Mouse (Mus musculus) brain, embryonic 14.5 days (tissue): ENCODE data around the gene Slc5a2. TPM values are rescaled to one million over a fixed set of nuclear protein-coding genes. Genes with fewer than 3 reads are reported as not detected.

Experiments used
- DNase-seq: peaks from one replicate; pipeline ENCODE4 v3.0.0-alpha.2; 2011; ENCODE audit warnings: low read depth
- CTCF ChIP-seq: fragments of 200-500 bp; IDR thresholded peaks from 2 replicates; pipeline ENCODE4 v1.5.1; 2012; ENCODE audit warnings: inconsistent platforms, mild to moderate bottlenecking, moderate library complexity, borderline replicate concordance; ENCODE audit not compliant: insufficient read depth, insufficient read length; ENCODE audit errors: extremely low read depth
- POLR2A ChIP-seq: fragments of 200-500 bp; IDR thresholded peaks from 2 replicates; pipeline ENCODE4 v1.6.1; 2012; ENCODE audit warnings: mild to moderate bottlenecking, inconsistent platforms, borderline replicate concordance; ENCODE audit not compliant: poor library complexity, insufficient read depth, insufficient read length, severe bottlenecking; ENCODE audit errors: extremely low read depth
- polyA plus RNA-seq: library from polyadenylated mRNA; depleted of rRNA; stranded (reverse); fragments of >200 nt; gene quantifications from 2 replicates; pipeline ENCODE4 v1.2.3, GENCODE M21; 2012; rRNA removed

Slc5a2 gene
- polyA plus RNA-seq, 1 experiment, result 0.04 TPM

DNA sequence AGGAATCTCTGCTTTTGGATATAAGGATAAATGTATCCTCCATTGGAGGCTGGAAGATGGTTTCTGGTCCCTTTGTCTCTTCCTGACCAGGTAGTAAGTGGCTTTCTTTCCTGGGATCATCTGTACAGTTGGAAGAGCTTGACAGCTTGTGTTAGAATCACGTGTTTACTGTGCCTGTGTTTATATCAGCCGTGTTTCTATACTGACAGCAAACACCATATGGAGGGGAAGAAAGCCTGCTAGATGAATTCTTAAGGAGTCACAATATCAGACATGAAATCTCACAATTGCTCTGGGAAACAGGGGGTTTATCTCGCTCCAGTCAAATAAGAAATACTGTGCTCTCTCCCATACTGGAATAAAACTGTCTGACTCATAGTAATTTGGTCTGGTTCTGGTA lies 43.8 kb downstream of the Slc5a2 start:
- DNase-seq, result peak; percentile 80
- no peak for TF ChIP-seq CTCF
- TF ChIP-seq POLR2A, result no peak

DNA sequence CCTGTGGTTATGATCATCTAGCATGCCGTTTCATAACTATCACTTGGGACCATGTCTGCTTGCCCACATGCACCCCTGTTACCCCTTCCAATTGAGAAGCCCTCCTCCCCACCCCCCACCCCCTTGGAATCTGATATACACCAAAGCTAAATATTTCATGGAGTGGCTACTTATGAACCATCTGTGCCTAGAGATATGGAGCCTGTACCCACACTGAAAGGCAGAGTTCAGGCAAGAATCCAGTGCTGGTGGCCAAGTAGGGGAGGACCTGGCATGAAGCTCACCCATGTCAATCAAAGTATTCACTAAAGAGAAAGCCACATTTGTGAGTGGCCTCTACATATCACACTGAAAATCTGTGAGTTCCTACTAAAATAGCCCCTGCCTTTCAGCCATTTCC lies 44.3 kb downstream of the Slc5a2 start:
- TF ChIP-seq POLR2A, result no peak
- TF ChIP-seq CTCF, result no peak

DNA sequence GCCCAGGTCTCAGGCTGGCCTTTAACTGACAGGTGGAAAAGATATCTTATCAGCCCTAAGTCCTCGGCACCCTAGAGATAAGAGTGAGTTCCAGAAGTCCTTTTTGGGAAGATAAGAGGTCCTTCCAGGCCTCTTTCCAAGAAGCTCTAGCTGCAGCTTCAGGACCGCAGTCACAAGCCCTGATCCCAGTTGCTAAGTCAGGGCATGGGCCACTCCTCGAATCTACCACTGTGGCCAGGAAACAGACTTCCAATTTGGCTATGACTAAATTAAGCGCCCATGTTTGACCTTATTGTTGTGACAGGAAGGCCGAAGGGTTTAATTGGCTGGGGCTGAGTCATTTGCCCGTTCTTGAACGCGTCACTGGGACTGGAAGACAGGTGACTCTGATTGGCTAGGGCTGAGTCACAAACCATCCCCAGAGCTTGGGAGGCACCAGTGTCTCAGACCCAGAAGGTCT lies 44.8 kb downstream of the Slc5a2 start:
- TF ChIP-seq POLR2A (no peak), CTCF (no peak)
- no peak for DNase-seq

More for the DNA sequence above, 44.3 kb downstream of the Slc5a2 start:
- peak; percentile 37 for DNase-seq

DNA sequence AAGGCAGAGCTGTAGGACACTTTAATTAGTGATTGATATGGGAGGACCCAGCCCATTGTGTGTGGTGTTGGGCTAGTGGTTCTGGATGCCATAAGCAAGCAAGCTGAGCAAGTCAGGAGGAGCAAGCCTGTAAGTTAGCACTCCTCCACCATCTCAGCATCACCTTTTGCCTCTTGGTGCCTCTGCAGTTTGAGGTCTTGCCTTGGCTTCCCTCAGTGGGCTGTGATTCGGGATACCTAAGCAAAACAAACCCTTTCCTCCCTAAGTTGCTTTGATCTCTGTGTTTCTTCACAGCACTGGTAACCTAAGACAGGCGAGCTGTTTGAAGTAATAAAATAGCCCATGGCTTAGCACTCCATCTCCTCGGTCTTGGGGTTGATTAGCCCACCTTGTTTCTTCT lies 45.8 kb downstream of the Slc5a2 start:
- DNase-seq, result no peak
- TF ChIP-seq POLR2A, result no peak
- no peak for TF ChIP-seq CTCF

DNA sequence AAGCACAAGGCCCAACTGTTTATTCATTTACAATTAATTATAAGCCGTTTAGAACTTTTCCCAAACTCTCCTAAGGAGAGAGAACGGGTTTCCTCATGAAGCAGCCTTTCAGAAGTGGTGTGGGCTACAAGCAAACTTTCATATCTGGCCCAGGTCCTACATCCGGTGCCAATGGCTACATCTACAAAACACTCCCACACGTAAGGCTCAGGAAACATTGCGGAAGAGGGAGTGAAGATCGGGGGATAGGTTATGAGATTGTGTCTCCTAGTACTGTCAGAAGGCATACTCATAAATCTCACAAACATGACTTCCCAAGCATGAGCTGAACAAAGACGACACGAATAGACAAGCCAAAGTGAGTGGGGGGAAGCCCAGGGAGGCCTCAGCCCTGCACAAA lies 46.4 kb downstream of the Slc5a2 start:
- TF ChIP-seq POLR2A, result no peak
- no peak for DNase-seq

DNA sequence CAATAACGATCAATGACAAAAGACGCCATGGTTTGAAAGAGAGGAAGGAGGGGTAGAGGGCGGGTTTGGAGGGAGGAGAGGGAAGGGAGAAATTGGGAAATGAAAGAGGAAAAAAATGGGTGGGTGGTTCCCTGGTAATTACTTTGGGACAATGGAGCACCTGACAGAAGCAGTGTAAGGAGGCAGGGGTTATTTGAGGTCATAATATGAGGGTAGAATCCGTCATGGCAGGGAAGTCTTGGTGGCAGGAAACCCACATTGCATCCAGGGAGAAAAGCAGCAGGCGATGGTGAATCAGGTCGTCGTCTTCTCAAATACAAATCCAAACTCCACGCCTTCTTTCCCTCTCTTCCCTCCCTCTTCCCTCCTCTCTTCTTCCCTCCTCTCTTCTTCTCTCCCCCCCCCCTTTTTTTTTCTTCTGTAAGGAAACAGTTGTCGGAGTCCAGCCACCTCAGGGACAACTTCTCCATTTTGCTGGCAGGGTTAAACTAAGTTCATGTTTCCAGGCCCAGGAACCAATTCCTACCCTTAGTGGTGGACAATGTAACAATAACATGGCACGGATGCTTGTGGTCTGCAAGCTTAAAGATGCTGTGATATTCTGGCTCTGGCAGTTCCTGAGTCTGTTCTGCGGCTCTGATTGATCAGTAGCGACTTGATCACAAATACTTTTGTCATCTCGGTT lies 47.1 kb downstream of the Slc5a2 start:
- no peak for DNase-seq
- TF ChIP-seq CTCF (no peak), POLR2A (no peak)

DNA sequence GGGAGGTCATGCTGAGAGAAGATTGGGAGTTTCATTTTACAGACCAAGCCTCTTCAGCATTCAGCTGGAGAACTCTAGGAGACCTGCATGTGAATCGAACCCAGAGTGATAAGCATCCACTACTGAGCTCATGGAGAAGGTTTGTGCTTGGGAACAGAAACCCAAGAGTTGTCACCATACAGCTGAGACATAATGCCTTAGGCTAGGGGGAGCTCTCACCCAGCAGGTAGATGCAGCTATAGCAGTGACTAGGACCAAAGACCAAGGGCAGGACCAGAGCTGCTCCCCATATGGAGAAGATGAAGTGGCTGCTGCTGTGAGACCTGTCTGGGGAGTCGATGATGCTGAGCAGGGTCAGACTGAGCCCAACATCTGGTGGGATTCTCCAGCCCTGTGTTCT lies 48.1 kb downstream of the Slc5a2 start:
- TF ChIP-seq CTCF (no peak), POLR2A (no peak)
- no peak for DNase-seq

DNA sequence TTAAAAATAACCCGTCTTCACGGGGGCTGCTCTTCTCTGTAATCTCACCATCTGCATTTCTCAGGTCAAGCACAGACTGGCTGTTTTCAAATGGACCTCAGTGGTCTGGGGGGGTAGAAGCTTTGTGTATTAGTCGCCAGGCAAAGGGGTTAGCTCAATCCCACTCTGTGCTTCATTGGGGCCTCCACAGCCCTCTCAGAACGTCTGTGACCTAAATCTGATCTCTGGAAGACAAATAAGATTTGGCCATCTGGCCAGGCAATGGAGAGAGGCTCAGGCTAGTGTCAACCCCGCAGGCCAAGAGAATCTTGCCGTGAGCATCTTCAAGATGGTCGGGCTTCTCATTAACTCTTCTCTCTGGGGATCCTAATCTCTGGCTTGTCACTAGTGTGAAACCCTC lies 49.0 kb downstream of the Slc5a2 start:
- TF ChIP-seq CTCF, result no peak
- no peak for TF ChIP-seq POLR2A
- DNase-seq, result no peak

DNA sequence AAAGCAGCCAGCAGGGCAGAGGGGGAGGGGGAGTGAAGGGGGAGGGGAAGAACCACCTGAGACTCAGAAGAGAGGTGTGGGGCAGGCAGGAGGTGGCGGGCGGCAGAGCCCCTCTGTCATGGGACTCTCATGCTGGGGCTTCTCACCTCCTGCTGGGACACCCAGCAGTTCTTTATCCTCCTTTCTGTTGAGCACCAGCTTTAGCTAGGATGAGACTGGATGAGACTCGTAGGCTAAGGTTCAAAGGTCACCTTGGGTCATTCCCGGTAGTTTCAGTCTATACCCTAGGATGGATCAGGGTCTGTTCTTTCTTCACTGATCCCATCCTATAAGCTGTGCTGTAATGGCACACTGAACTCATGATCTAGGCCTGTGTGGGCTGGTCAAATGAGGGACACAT lies 51.6 kb downstream of the Slc5a2 start:
- DNase-seq, result no peak

DNA sequence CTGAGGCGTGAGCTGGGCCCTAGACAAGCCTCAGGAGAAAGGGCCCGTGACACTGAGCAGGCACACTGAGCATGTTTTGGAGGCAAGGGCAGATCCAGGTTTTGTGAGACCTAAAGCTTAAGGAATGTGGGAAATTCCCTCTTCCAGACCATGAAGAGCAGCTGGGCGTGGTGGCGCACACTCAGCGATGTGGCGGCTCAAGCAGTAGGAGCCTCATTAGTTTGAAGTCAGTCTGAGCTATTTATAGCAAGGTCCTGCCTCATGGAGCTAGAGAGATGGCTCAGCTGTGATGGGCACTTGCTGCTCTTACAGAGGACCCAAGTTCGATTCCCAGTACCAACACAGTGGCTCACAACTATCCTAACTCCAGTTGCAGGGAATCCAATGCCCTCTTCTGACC lies 53.7 kb downstream of the Slc5a2 start:
- DNase-seq, result no peak
- TF ChIP-seq POLR2A (no peak), CTCF (no peak)

More for the DNA sequence above, 51.6 kb downstream of the Slc5a2 start:
- TF ChIP-seq POLR2A (no peak), CTCF (no peak)

DNA sequence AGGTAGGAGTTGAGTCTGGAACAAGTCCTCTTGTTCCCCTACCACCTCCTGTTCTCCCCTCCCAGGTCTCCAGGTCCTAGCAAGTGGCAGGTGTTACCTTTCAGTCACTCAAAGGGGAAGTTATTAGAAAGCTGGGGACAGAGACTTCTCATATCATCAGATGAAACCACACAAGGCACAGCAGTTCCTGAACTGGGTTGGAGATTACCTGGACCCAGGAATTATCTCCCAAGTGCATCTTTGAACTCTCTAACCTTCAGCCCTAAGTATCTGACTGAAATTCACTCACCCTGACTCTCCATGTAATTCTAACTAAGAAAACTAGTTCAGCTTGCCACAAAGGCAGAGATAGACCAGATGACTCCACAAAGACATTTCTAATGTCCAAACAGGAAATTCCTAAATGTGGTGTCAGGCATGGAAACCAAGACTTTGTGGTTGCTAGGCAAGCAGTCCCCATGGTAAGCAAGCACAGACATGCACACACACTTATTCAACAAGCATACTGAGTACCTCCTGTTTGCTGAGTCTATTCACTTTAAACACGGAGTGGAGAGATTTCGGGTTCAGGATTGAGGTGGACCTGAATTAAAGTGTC lies 54.9 kb downstream of the Slc5a2 start:
- TF ChIP-seq POLR2A, result no peak
- no peak for DNase-seq

DNA sequence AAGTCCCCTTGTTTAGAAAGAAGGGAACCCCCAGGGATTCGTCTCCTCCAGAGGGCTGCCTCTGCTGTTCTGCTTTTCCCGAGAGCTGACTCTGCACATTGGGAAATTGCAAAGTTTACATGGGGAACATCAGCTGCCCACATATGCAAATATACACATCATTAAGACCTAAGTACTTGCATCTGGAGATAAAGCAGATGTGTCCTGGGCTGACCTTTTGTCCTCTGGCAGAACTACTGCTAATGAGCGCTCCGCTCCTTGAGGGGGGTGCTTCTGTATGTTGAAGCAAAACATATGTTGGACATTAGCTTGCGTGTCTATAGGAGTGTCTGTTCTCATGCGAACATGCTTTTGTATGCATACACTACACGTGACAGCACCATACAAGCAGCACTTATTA lies 55.8 kb downstream of the Slc5a2 start:
- no peak for DNase-seq
- TF ChIP-seq POLR2A (no peak), CTCF (no peak)

Other genes starting within 250 kb of the Slc5a2 start
- 1.2 and 1.3 TPM in 2 replicates for gene Itgam, start 203.0 kb upstream of the Slc5a2 start, polyA plus RNA-seq
- gene Gm49368, start 203.0 kb upstream of the Slc5a2 start, polyA plus RNA-seq, result 0.03 TPM in 1 of 2 replicates, not detected in the other
- 0.08 and 0.22 TPM in 2 replicates for gene Itgax, start 136.1 kb upstream of the Slc5a2 start, polyA plus RNA-seq
- gene Itgad, start 111.3 kb upstream of the Slc5a2 start, polyA plus RNA-seq, result 0.09 TPM in 1 of 2 replicates, not detected in the other
- gene Cox6a2, start 59.3 kb upstream of the Slc5a2 start, polyA plus RNA-seq, result 0.68 and 0.77 TPM in 2 replicates
- 17.3 and 17.8 TPM in 2 replicates for gene Armc5, start 28.3 kb upstream of the Slc5a2 start, polyA plus RNA-seq
- gene 9130023H24Rik, start 27.6 kb upstream of the Slc5a2 start, polyA plus RNA-seq, result 3.5 and 4.4 TPM in 2 replicates
- 10.4 and 21.3 TPM in 2 replicates for gene Tgfb1i1, start 18.8 kb upstream of the Slc5a2 start, polyA plus RNA-seq
- gene BC017158, start 32.5 kb downstream of the Slc5a2 start, polyA plus RNA-seq, result 27.6 and 34.2 TPM in 2 replicates
- 22.8 and 29.1 TPM in 2 replicates for gene Rgs10, start 153.1 kb downstream of the Slc5a2 start, polyA plus RNA-seq
- 141 and 169 TPM in 2 replicates for gene Tial1, start 196.1 kb downstream of the Slc5a2 start, polyA plus RNA-seq